Mouse (Mus musculus) frontal cortex, adult 2 months (tissue): Measurements from ENCODE around the gene Hist1h4b. TPM values are rescaled to one million over a fixed set of nuclear protein-coding genes. Genes with fewer than 3 reads are reported as not detected.
A peak's percentile ranks its signal among the peaks of the same experiment; 100 is the strongest.
"Not testable (repeated sequence)": the region's sequence is repeated elsewhere in the genome, so short reads cannot be mapped to it uniquely, and the experiment has no call there.

Experiments
- DNase-seq, 2 experiments: peaks; one replicate each; pipeline ENCODE4 v3.0.0; 2022; ENCODE audit warnings: low spot score in 1 of 2; ENCODE audit errors: extremely low spot score in 1 of 2
- polyA plus RNA-seq: library from polyadenylated mRNA; depleted of rRNA; stranded (reverse); fragments of >200 nt; gene quantifications from 2 replicates; pipeline ENCODE4 v1.2.3, GENCODE M21; 2012; rRNA removed

The Hist1h4b gene
- 2.9 and 4.5 TPM in 2 replicates for polyA plus RNA-seq

DNA sequence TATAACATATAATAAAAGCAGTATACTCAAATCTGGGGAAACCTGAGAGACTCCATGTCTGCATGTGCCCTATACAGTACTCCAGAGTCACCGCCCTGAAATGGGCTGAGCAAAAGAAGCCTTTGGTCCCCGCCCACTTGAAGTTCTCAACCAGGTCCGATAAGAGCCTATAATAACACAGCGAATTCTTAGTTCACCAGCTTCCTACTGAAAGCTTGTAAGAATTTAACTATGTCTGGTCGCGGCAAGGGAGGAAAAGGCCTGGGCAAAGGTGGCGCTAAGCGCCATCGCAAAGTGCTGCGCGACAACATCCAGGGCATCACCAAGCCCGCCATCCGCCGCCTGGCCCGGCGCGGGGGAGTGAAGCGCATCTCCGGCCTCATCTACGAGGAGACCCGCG, at the start of gene Hist1h4b:
TSS of gene Hist1h4b (plus strand) at position 224 of the 400 bp plus-strand sequence.
- DNase-seq, result peak; percentile 96 to 97

GRCm38 (mm10) chr13:23708041-23708440, 48.8 kb upstream of the Hist1h4b start:
- no peak for DNase-seq

- no peak for DNase-seq
Observed at GRCm38 (mm10) chr13:23708654-23709053, 48.2 kb upstream of the Hist1h4b start.

DNA sequence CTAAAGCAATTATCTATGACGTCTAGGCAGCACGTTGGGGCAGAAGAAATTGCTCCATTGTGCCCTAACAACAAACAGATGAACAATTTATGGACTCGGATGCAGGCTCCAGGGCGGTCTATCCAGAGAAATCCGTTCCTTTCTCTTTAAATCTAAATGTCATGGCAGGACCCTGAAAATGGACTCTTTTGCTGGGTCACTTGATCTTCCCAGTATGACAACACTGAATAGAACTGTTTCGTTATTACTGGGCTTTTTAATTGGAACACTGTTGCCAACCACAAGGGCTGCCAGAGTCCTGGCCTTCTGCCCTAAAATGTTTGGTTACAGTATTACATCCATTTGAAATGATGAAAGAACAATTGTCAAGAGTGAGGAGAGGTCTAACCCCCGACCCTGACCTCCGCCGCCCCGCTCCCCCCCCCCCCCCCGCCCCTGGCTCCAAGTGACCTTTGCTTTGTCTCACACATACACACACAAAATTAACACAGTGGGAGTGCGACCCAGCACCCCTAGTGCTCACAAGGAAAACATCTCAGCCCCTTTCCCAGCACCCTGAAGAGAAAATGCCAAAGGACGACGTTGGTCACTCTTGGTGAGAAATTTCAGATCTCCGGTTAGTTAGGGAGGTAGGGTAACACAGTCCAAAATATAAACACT, 47.0 kb upstream of the Hist1h4b start:
- DNase-seq, result no peak

- peak in 1 of 2 experiments; percentile 27 for DNase-seq
Observed at GRCm38 (mm10) chr13:23710374-23711089, 46.3 kb upstream of the Hist1h4b start, which contains the start of gene Hfe. Gene Hfe, minus strand, starts transcription at chr13:23710854.

- DNase-seq, result no peak
Observed at GRCm38 (mm10) chr13:23716261-23717042, 40.4 kb upstream of the Hist1h4b start.

GRCm38 (mm10) chr13:23717176-23717575, 39.6 kb upstream of the Hist1h4b start:
- DNase-seq, result no peak

- DNase-seq, result not testable (repeated sequence)
Observed at GRCm38 (mm10) chr13:23717593-23718245, 39.1 kb upstream of the Hist1h4b start.

- no peak for DNase-seq
Observed at GRCm38 (mm10) chr13:23724239-23724638, 32.6 kb upstream of the Hist1h4b start.

DNA sequence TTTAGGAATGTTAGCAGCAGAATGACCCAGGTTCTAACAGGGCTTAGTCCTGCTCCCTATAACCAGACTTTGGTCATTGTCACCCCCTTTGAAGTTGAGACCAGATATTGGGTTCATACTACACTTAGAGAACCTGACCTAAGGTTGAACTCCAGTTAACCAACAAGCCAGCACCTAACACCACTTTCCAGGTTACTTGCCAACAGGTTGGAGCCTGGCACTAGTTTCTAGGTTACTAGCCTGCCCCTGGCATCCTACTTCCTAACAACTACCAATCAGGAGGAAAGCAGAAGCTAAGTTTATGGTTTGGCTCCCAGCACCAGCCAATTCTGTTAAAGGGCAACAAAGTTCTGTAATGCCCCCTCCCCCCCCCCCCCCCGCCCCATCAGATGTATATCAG, 31.6 kb upstream of the Hist1h4b start:
- DNase-seq, result no peak

DNA sequence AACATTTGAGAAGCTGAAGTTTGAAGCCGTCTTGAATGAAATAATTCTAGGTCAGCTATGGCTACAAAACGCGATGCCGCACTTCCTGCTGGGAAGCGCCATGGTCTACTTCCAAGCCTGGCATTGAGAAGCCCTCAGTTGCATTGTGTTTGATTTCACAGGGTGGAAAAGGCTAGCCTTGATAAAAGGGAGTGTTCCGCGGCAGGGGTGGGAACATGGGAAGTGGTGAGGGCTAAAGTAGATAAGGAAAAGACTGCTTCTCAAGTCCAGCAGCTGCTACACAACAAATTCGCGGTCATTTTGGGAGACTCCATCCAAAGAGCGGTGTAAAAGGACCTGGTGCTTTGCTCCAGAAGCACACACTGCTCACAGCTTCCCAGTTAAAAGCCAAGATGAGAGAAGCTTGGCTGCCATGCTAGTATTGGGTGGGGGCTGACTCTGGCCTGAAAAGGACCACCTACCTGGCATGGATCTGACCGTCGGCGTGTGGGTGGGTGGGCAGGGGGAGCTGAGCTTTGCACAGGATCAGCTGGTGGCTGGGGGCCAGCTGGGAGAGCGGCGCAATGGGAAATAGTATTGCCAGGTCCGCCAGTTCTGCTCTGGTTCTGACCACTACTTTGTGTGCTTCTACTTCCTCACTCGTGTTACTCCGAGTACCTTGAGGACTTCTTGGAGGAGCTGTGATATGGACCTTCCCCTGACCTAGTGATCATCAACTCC, 28.2 kb upstream of the Hist1h4b start:
- no peak for DNase-seq

DNA sequence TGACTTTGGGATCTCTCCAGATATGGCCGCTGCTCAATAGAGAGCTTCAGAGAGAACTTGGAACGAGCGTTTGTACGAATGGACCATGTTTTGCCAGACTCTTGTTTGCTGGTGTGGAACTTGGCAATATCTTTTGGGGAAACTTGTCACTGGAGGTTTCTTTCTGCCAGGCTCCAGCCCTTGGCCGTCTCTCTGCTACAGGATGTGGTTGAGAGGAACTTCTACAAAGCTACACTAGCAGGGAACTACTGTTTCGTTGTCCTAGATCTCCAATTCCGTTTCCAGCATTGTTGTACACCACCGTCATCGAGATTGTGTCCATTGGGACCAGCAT, 27.7 kb upstream of the Hist1h4b start:
- DNase-seq, result no peak

DNA sequence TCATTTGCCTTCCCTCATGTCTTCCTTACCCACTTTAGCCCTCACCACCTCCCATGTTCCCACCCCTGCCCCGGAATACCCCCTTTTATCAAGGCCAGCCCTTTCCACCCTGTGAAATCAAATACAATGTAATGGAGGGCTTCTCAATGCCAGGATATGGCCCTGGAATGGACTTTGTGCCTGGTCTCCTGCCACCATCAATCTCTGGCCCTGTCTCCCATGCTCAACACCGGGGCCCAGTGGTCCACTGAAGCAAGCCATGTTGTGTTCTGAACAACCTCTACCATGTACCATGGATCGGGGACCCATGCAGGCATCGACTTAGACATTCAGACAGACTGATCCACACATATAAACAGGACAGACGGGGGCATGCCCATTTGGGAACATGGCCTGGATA, 27.1 kb upstream of the Hist1h4b start:
- no peak for DNase-seq

DNA sequence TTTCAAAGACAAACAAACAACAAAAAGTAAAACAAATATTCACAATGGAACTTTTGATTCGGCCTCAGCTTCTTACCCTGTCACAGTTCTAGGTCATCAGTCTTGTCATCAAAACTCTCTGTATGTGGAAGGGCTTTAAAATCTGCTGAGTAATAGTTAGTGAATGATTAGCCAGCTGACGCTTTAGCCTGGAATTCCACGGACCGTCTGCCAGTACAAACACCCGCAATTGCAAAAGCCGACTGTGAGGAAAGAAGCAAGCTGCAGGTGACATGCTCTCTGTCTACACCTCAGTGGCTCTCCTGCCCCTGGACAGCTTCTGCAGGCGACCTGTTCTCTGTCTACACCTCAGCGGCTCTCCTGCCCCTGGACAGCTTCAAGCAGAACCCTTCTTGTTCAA, 26.3 kb upstream of the Hist1h4b start:
- no peak for DNase-seq

GRCm38 (mm10) chr13:23732156-23732804, 24.5 kb upstream of the Hist1h4b start:
- DNase-seq, result peak in 1 of 2 experiments; percentile 75

DNA sequence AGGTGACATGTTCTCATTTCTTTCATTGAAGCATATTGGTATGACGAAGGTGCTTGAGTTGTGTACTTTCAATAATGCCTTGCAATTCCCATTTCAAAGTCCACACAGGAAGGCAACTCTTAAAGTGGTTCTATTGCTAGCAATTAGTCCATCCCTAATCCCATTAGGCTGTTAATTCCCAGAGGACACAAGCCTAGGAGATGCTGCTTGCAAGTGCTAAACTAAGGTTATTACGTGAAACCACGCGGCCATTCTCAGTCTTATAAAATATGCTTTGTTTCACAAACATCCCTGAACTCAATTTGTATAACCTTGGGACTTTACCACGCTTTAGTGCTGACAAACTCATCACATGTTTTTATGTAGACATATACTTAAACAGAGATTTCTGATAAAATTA, 19.7 kb upstream of the Hist1h4b start:
- no peak for DNase-seq

- no peak for DNase-seq
Observed at GRCm38 (mm10) chr13:23738041-23738440, 18.8 kb upstream of the Hist1h4b start.

- peak; percentile 78 to 91 for DNase-seq
Observed at GRCm38 (mm10) chr13:23738677-23739068, 18.1 kb upstream of the Hist1h4b start, which contains the start of gene Hist1h1c. Gene Hist1h1c, plus strand, starts transcription at chr13:23738808.

- peak; percentile 96 to 97 for DNase-seq
Observed at GRCm38 (mm10) chr13:23739069-23739921, 17.5 kb upstream of the Hist1h4b start.
